Mouse (Mus musculus) splenic B cell, adult 2 months (primary cell): ENCODE data around the gene Dnajc13.

Experiments
- DNase-seq: peaks from one replicate; pipeline ENCODE4 v3.0.0-alpha.2; 2011; ENCODE audit warnings: low read depth, low spot score
- H3K27me3 ChIP-seq: 2 replicates; pipeline ENCODE4 v1.6.1; 2012; ENCODE audit warnings: mild to moderate bottlenecking, low read length, moderate library complexity, mixed read lengths; ENCODE audit not compliant: control insufficient read depth, poor library complexity, insufficient read depth, severe bottlenecking
- H3K36me3 ChIP-seq: 2 replicates; pipeline ENCODE4 v1.6.1; 2012; ENCODE audit warnings: mild to moderate bottlenecking, low read length, moderate library complexity, mixed read lengths; ENCODE audit not compliant: control insufficient read depth, poor library complexity, insufficient read depth, severe bottlenecking

Gene Dnajc13

GRCm38 (mm10) chr9:104271642-104272041 is 8.9 kb upstream of the Dnajc13 start:
- DNase-seq = no peak
- H3K36me3 ChIP-seq = no peaks in the 10 kb centered on the region
- no peaks in the 10 kb centered on the region for H3K27me3 ChIP-seq

DNA sequence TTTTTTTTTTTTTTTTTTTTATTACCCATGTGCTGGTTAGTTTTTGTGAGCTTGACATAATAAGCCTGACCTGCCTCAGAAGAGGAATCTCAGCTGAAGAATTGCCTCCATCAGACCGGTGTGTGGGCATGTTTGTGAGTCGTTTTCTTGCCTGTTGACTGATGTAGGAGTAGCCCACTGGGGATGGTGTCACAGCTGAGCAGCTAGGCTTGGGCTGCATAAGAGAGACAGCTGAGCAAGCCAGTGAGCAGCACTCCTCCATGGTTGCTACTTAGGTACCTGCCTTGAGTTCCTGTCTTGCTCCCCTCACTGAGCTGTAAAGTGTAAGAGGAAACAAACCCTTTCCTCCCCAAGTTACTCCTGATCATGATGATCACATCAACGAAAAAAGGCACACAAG is 7.2 kb upstream of the Dnajc13 start:
- H3K27me3 ChIP-seq = no peaks in the 10 kb centered on the region
- H3K36me3 ChIP-seq = no peaks in the 10 kb centered on the region
- DNase-seq = peak; percentile 9

DNA sequence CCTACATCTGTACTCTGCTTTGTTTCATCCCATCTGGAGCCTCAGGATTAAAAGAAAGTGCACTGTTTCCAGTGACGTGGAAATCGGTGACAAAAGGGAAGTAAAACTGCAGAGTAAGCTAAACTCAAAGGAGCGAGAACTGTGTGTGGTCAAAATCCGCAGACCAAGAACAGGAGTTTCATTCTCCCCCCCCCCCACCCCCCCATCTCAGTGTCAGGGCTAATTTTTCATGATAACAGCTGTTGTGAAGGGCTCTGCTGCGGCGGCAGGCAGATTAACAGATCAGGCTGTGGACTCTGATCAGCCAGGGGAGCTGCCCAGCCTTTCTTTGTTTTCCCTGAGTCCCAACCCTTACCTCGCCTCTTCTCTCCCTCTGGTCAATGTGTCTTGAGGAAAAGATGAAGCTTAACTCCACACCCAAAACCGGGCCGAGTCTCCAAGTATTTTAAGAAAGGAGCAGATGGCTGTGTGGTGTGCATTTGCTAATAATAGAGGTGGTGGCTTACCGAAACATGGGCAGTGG is 6.7 kb upstream of the Dnajc13 start:
- peak; percentile 68 for DNase-seq
- H3K36me3 ChIP-seq = no peaks in the 10 kb centered on the region
- no peaks in the 10 kb centered on the region for H3K27me3 ChIP-seq

GRCm38 (mm10) chr9:104264567-104264966 is 1.8 kb upstream of the Dnajc13 start:
- Histone ChIP-seq H3K36me3 (0 out of 2 replicates have a peak, but pooled peaks cover 2% of the 10 kb centered on the region), H3K27me3 (no peaks in the 10 kb centered on the region)
- no peak for DNase-seq

GRCm38 (mm10) chr9:104262016-104262762 is 541 bp downstream of the Dnajc13 start:
- Histone ChIP-seq H3K27me3 (no peaks in the 10 kb centered on the region), H3K36me3 (0 out of 2 replicates have a peak, but pooled peaks cover 2% of the 10 kb centered on the region)
- DNase-seq = peak; percentile 38

- H3K27me3 ChIP-seq = no peaks in the 10 kb centered on the region
- H3K36me3 ChIP-seq = 0 out of 2 replicates have a peak, but pooled peaks cover 2% of the 10 kb centered on the region
- DNase-seq = no peak
Observed at GRCm38 (mm10) chr9:104260306-104260705, 2.4 kb downstream of the Dnajc13 start.

GRCm38 (mm10) chr9:104256085-104256484 is 6.6 kb downstream of the Dnajc13 start:
- H3K27me3 ChIP-seq = no peaks in the 10 kb centered on the region

GRCm38 (mm10) chr9:104254408-104255180 is 8.1 kb downstream of the Dnajc13 start:
- no peaks in the 10 kb centered on the region for H3K27me3 ChIP-seq
- DNase-seq = no peak
- H3K36me3 ChIP-seq = no peaks in the 10 kb centered on the region

More at GRCm38 (mm10) chr9:104256085-104256484, 6.6 kb downstream of the Dnajc13 start:
- DNase-seq = no peak
- 0 out of 2 replicates have a peak, but pooled peaks cover 2% of the 10 kb centered on the region for H3K36me3 ChIP-seq

DNA sequence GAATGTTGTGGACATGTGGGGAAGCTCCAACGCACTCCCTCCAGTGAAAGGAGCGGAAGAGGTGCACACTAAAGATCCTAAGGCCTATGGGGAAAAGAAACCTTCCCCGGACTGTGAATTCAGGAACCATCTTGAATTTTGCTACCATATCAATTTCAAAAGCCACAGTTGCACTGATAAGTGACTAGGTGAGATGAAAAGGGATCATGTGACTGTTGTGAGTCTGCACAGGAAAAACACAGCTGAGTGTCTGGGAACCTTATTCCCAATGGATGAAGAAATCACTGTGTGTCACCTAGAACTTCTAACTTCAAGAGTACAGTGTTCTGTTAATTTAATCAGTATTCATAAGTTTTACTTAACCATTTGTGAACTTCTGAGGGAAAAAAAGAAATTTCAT is 10.1 kb downstream of the Dnajc13 start:
- Histone ChIP-seq H3K36me3 (no peaks in the 10 kb centered on the region), H3K27me3 (no peaks in the 10 kb centered on the region)
- no peak for DNase-seq

GRCm38 (mm10) chr9:104251687-104252086 is 11.0 kb downstream of the Dnajc13 start:
- H3K27me3 ChIP-seq = no peaks in the 10 kb centered on the region
- DNase-seq = no peak
- no peaks in the 10 kb centered on the region for H3K36me3 ChIP-seq

- Histone ChIP-seq H3K27me3 (no peaks in the 10 kb centered on the region), H3K36me3 (no peaks in the 10 kb centered on the region)
- no peak for DNase-seq
Observed at GRCm38 (mm10) chr9:104251111-104251510, 11.6 kb downstream of the Dnajc13 start.

DNA sequence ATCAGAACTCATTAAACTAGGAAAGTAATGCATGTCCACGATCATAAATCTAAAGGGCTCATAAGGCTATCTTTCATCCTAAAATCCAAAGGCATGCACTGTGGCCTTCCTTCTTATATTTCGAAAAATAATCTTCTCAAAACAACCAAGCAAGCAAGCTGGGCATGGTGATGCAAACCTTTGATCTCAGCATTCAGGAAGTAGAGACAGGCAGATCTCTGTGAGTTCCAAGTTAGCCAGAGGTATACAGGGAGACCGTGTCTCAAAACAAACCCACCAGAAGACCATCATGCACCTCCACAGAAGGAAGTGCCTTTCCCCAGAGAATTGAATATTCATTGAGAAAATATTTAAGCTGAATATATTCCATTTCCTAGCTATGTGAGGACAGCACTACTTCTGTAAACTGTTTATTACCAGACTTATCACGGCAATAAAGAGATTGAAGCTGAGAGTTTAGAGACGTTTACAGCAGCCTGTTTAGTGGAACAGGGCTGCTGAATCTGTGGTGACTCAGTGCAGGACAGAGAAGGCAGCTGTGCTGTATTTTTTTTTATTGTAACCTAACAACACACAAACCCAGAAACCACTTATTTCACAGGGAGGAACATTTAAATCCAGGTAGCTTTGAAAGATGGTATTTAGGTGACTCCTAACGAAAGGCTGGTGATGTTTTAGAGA is 15.3 kb downstream of the Dnajc13 start:
- no peak for DNase-seq
- H3K27me3 ChIP-seq = no peaks in the 10 kb centered on the region
- H3K36me3 ChIP-seq = no peaks in the 10 kb centered on the region

DNA sequence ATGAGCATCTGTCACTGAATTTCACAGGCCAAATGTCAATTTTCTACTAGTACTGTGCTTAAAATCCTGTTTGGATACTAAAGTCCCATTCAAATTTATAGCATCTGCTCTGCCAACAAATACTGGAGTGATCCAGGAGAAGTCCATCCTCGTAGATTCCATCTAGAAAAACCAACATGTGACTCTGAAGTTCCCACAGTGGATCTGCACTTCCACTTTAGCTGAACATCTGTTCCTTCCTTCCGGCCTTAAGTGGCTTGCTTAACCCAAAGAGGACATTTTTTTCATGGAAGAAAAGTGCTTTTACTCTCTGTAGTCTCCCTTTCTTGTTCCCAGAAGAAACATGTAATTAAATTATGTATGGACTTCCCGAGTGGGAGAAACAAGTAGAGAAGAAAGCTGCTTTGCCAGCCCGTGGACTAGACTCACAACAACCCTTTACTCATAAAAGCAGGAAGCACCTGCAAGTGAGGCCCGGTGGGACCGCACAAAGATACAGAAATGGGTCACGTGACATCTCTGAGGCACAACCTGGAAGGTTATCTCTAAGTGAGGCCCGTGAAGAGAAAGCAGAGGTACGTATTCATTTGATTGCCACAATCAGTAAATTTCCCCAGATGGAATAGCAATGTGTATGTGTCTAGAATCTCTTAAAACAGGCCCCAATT is 18.8 kb downstream of the Dnajc13 start:
- DNase-seq = peak; percentile 74
- Histone ChIP-seq H3K27me3 (no peaks in the 10 kb centered on the region), H3K36me3 (no peaks in the 10 kb centered on the region)

DNA sequence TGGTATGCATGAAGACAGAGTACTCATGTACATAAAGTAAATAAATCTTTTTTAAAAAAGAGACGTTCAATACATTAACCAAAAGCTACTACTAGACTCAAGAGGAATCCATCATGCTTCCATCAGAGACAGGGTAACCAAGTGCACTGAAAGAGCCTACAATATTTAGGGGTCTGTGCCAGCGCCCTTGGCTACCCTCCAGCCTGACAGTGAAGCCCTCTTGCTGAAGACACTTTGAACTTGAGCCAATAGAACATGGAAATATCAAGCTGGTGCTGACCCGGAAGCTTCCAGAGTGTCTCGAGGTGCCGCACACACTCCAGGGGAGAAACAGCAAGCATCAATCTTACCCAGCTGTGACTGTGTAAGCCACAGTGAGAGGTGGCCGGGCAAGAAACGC is 22.6 kb downstream of the Dnajc13 start:
- DNase-seq = no peak
- Histone ChIP-seq H3K36me3 (peaks cover 8% of the 10 kb centered on the region; the same call in 1 of the 2 replicates), H3K27me3 (no peaks in the 10 kb centered on the region)
